Mouse (Mus musculus) ES-Bruce4 (cell line): ENCODE data around the gene Trip13. TPM values are rescaled to one million over a fixed set of nuclear protein-coding genes. Genes with fewer than 3 reads are reported as not detected.

Source experiments
- H3K27ac ChIP-seq: 2 replicates; pipeline ENCODE4 v1.5.1; 2012; ENCODE audit warnings: low read length, inconsistent platforms; ENCODE audit not compliant: insufficient read depth
- H3K27me3 ChIP-seq: 2 replicates; pipeline ENCODE4 v1.6.1; 2012; ENCODE audit warnings: mild to moderate bottlenecking, low read length, inconsistent platforms; ENCODE audit not compliant: control insufficient read depth, poor library complexity, insufficient read depth, severe bottlenecking
- H3K36me3 ChIP-seq: 2 replicates; pipeline ENCODE4 v1.6.1; 2012; ENCODE audit warnings: inconsistent platforms, mild to moderate bottlenecking, low read length, moderate library complexity; ENCODE audit not compliant: control insufficient read depth, poor library complexity, insufficient read depth, severe bottlenecking
- H3K4me1 ChIP-seq: one replicate; pipeline ENCODE4 v1.8.1; 2011; ENCODE audit warnings: low read length; ENCODE audit not compliant: control insufficient read depth, insufficient read depth
- H3K4me3 ChIP-seq: 2 replicates; pipeline ENCODE4 v1.5.1; 2011; ENCODE audit warnings: low read depth, mild to moderate bottlenecking, low read length
- H3K9ac ChIP-seq: 2 replicates; pipeline ENCODE4 v1.6.1; 2012; ENCODE audit warnings: low read depth, mild to moderate bottlenecking, inconsistent platforms; ENCODE audit not compliant: poor library complexity, severe bottlenecking
- H3K9me3 ChIP-seq: replicated peaks from 2 replicates; pipeline ENCODE4 v1.6.1; 2012; ENCODE audit warnings: mild to moderate bottlenecking, low read length, inconsistent platforms; ENCODE audit not compliant: control insufficient read depth, poor library complexity, insufficient read depth, severe bottlenecking
- CTCF ChIP-seq: IDR thresholded peaks from one replicate; pipeline ENCODE4 v1.8.1; 2011; ENCODE audit warnings: low read depth, low read length
- EP300 ChIP-seq: IDR thresholded peaks from 2 replicates; pipeline ENCODE4 v1.6.1; 2011; ENCODE audit warnings: low read depth, low read length; ENCODE audit not compliant: insufficient read depth
- POLR2A ChIP-seq: IDR thresholded peaks from one replicate; pipeline ENCODE4 v1.8.1; 2011; ENCODE audit warnings: low read length; ENCODE audit not compliant: insufficient read depth
- polyA plus RNA-seq: library from polyadenylated mRNA; stranded (reverse); fragments of >200 nt; gene quantifications from 2 replicates; pipeline ENCODE4 v1.2.4, GENCODE M21; 2011; ENCODE audit warnings: low read depth; ENCODE audit not compliant: missing spikeins, insufficient read depth, insufficient read length

Gene Trip13
- polyA plus RNA-seq, 1 experiment: 80.6 TPM

DNA sequence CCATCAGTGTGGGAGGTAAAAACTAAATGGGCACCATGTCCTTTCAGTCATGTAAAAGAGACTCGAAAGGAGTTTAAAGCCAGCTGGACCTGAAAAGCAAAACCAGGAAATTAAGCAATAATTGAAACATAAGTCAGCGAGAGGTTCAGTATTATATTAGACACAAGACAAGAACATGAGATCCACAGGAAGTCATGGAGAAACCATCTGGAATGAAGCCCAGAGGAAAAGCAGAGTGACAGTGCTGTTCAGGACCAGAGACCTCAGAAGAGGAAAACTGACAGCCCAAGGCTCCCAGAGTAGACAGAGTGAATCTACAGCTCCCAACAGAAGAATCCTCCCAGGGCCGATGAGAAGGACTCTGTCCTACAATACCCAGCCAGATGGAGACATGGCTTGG is 40.0 kb downstream of the Trip13 start:
- H3K9ac ChIP-seq: no peak overlapping the region
- TF ChIP-seq EP300 (no peak), POLR2A (no peak), CTCF (no peak)
- H3K27ac ChIP-seq: no peak overlapping the region
- no peaks in the 10 kb centered on the region for H3K4me1 ChIP-seq
- H3K27me3 ChIP-seq: no peaks in the 10 kb centered on the region
- H3K9me3 ChIP-seq: no peaks in the 10 kb centered on the region
- H3K36me3 ChIP-seq: no peaks in the 10 kb centered on the region
- H3K4me3 ChIP-seq: no peak overlapping the region

DNA sequence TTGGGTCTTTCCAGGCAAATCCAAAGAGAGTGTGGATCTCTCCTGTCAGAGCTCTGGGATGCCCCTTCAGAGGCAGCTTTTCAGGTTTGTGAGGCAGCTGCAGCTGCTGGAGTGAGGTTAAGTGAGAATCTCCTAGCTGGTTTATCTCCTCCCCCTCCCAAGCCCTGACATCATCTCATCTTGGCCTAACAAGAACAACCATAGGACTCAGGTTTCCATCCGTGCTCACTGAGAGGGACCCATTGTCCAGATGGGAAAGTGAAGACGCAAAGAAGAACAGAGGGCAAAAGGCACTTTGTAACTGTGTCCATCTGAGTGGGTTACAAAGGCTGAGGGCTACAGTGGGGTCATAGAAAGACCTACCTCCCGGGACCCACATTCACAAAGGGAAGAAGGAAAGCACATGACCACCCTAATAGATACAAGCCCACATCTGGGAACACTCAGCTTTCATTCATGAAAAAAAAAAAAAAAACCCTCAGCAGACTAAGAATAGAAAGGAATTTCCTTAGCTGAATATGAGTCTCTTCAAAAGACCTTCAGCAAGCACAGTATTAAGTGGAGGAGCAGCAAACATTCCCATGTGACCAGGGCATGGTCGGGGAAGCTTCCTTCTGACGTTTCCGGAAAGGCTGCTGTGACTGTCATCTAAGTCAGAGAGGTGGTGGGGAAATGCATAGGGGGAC is 44.9 kb downstream of the Trip13 start:
- Histone ChIP-seq H3K9ac (no peak overlapping the region), H3K4me3 (no peak overlapping the region), H3K27me3 (no peaks in the 10 kb centered on the region), H3K4me1 (no peaks in the 10 kb centered on the region), H3K9me3 (no peaks in the 10 kb centered on the region), H3K27ac (no peak overlapping the region), H3K36me3 (no peaks in the 10 kb centered on the region)
- TF ChIP-seq POLR2A: no peak
- TF ChIP-seq EP300: no peak
- no peak for TF ChIP-seq CTCF

DNA sequence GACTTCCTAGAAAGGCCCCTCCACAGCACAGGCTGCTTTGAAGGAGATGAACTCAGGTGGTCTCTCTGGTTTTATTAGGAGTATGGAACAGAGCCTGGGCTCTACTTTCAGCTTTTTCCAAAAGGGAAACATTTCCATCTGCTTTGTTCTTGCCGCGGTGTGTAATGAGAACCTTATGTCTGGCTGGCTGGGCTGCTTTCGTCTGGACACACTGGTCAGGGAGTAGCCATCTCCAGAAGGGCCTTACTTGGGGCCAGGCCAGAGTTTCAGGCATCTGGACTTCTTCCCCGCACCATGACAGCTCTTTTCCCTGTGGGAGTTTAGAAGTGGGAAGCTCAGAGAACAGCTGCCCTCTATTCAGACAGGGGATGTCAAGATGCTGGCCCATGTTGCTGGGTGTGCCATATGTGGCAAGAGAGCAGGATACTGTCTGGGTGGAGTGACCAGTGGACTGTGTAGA is 50.1 kb downstream of the Trip13 start:
- Histone ChIP-seq H3K9me3 (no peaks in the 10 kb centered on the region), H3K27me3 (no peaks in the 10 kb centered on the region), H3K36me3 (no peaks in the 10 kb centered on the region), H3K27ac (no peak overlapping the region), H3K4me3 (no peak overlapping the region), H3K9ac (no peak overlapping the region), H3K4me1 (no peaks in the 10 kb centered on the region)
- TF ChIP-seq CTCF (no peak), POLR2A (no peak), EP300 (no peak)

DNA sequence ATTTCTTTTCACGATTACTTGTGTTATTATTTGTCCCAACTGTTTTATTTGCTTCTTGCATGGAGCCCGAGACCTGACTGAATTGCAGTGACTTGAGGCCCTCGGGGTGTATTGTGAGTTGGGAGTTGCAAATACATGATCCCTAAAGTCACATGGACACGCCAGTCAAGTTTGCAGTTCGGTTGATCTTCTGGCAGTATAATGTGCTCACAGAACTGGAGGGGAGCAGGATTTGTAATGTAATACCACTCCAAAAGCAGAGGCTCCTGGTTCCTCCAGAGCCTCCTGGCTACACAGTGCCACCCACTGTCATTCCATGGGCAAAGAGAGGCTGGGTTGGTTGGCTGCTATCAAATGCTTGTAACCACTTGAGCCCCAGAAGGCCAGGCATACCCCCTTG is 51.0 kb downstream of the Trip13 start:
- Histone ChIP-seq H3K4me1 (no peaks in the 10 kb centered on the region), H3K27me3 (no peaks in the 10 kb centered on the region), H3K4me3 (no peak overlapping the region), H3K9ac (no peak overlapping the region), H3K36me3 (no peaks in the 10 kb centered on the region), H3K27ac (no peak overlapping the region), H3K9me3 (no peaks in the 10 kb centered on the region)
- TF ChIP-seq EP300 (no peak), POLR2A (no peak), CTCF (no peak)

DNA sequence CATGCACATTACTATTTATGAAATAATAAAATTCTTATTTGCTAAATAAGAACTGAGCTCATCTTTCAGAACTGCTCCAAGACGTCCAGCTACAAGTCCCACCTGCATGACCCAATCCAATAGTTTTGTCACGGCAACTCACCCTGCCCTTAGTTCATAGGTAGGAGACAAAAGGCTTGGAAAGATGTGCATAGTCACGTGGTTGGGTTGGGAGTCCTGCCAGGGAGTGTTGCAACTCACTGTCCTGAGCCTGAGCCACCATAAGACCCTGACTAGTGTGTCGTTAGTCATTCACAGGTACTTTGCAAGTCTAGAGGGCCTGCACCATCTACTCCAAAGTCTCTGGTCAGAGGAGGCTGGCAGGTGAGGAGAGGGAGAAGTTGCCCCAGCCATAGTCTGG is 51.5 kb downstream of the Trip13 start:
- TF ChIP-seq CTCF (no peak), POLR2A (no peak), EP300 (no peak)
- Histone ChIP-seq H3K4me3 (no peak overlapping the region), H3K27ac (no peak overlapping the region), H3K4me1 (no peaks in the 10 kb centered on the region), H3K36me3 (no peaks in the 10 kb centered on the region), H3K27me3 (no peaks in the 10 kb centered on the region; the same call in 1 of the 2 replicates), H3K9ac (no peak overlapping the region), H3K9me3 (no peaks in the 10 kb centered on the region)

DNA sequence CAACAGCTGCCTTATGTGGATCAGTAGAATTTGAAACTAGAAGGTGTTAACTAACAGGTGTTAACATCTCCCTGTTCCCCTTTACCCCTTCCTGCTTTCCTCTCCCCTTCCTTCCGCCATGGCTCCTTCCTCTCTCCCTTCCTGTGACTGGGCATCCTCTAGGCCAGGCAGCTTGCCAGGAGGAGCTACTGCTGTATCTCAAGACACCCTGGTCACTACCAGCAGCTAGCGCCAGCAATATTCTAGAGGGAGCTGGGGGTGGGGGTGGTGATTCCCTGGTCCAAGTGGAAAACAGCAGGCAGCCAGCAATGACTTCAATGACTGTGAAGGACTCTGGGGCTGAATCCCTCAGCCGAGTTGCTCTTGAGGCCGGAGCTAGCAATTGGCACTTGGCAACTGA is 51.9 kb downstream of the Trip13 start:
- no peaks in the 10 kb centered on the region for H3K4me1 ChIP-seq
- H3K36me3 ChIP-seq: no peaks in the 10 kb centered on the region
- H3K9me3 ChIP-seq: no peaks in the 10 kb centered on the region
- no peaks in the 10 kb centered on the region; the same call in 1 of the 2 replicates for H3K27me3 ChIP-seq
- H3K9ac ChIP-seq: no peak overlapping the region
- no peak overlapping the region for H3K27ac ChIP-seq
- TF ChIP-seq EP300 (no peak), POLR2A (no peak), CTCF (no peak)
- H3K4me3 ChIP-seq: no peak overlapping the region
